Mouse (Mus musculus) NIH3T3 (cell line): ENCODE data around the gene Erg28.

ENCODE experiments used
- DNase-seq: peaks from one replicate; pipeline ENCODE4 v3.0.0-alpha.2; 2012; ENCODE audit warnings: low read depth

The Erg28 gene

GRCm38 (mm10) chr12:85824438-85825264, at the start of gene Erg28, which contains the start of gene Ttll5:
Gene Erg28, minus strand, starts transcription at chr12:85824550.
Gene Ttll5, plus strand, starts transcription at chr12:85824659.
- DNase-seq = peak; percentile 97

GRCm38 (mm10) chr12:85869423-85869822, 45.1 kb upstream of the Erg28 start:
- peak; percentile 83 for DNase-seq

GRCm38 (mm10) chr12:85867125-85867524, 42.8 kb upstream of the Erg28 start:
- DNase-seq = peak; percentile 37

- no peak for DNase-seq
Observed at GRCm38 (mm10) chr12:85866624-85867023, 42.3 kb upstream of the Erg28 start.

GRCm38 (mm10) chr12:85865526-85865925, 41.2 kb upstream of the Erg28 start:
- peak; percentile 70 for DNase-seq

GRCm38 (mm10) chr12:85862514-85862913, 38.2 kb upstream of the Erg28 start:
- DNase-seq = peak; percentile 28

- peak; percentile 82 for DNase-seq
Observed at GRCm38 (mm10) chr12:85859511-85860189, 35.3 kb upstream of the Erg28 start.

- DNase-seq = peak; percentile 65
Observed at GRCm38 (mm10) chr12:85859111-85859510, 34.8 kb upstream of the Erg28 start.

GRCm38 (mm10) chr12:85857300-85857699, 33.0 kb upstream of the Erg28 start:
- no peak for DNase-seq

- DNase-seq = peak; percentile 80
Observed at GRCm38 (mm10) chr12:85854271-85854670, 29.9 kb upstream of the Erg28 start.

GRCm38 (mm10) chr12:85853836-85854235, 29.5 kb upstream of the Erg28 start:
- DNase-seq = no peak

GRCm38 (mm10) chr12:85850661-85851060, 26.3 kb upstream of the Erg28 start:
- DNase-seq = no peak

GRCm38 (mm10) chr12:85848164-85848958, 24.0 kb upstream of the Erg28 start:
- DNase-seq = peak; percentile 87

- DNase-seq = no peak
Observed at GRCm38 (mm10) chr12:85839371-85840000, 15.1 kb upstream of the Erg28 start.

GRCm38 (mm10) chr12:85837765-85838164, 13.4 kb upstream of the Erg28 start:
- no peak for DNase-seq

- DNase-seq = no peak
Observed at GRCm38 (mm10) chr12:85834543-85834942, 10.2 kb upstream of the Erg28 start.

- no peak for DNase-seq
Observed at GRCm38 (mm10) chr12:85830691-85831090, 6.3 kb upstream of the Erg28 start.

- no peak for DNase-seq
Observed at GRCm38 (mm10) chr12:85829866-85830265, 5.5 kb upstream of the Erg28 start.

- DNase-seq = no peak
Observed at GRCm38 (mm10) chr12:85828856-85829255, 4.5 kb upstream of the Erg28 start.

GRCm38 (mm10) chr12:85825822-85826221, 1.5 kb upstream of the Erg28 start:
- no peak for DNase-seq

GRCm38 (mm10) chr12:85825361-85825760, 1.0 kb upstream of the Erg28 start:
- DNase-seq = peak; percentile 17

GRCm38 (mm10) chr12:85822051-85822450, 2.3 kb downstream of the Erg28 start:
- peak; percentile 22 for DNase-seq
